Mouse (Mus musculus): ENCODE measurements around the gene H2al1e.
A peak's percentile ranks its signal among the peaks of the same experiment; 100 is the strongest.
"Not testable (repeated sequence)": the region's sequence is repeated elsewhere in the genome, so short reads cannot be mapped to it uniquely, and the experiment has no call there.

Gene H2al1e

DNA sequence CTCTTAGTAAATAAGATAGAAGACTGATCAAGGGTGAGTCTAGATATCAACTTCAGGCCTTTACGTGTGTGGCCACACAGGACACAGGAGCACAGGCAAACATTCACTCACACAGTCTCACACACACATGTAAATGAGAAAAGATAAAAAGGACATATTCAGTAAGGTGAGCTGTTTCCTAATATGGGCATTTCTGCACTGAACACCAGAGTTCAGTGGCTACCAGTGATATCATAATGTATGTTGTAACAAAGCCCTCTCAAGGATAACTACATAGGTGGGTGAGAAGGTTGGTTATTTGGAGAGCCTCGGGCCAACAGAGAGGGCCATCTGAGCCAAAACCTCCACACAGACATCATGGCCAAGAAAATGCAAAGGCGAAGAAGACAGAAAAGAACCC is at the start of gene H2al1e:
TSS of gene H2al1e (plus strand) at position 301 of the 400 bp plus-strand sequence.
- not testable (repeated sequence) for DNase-seq (ENCODE audit: low spot score)

DNA sequence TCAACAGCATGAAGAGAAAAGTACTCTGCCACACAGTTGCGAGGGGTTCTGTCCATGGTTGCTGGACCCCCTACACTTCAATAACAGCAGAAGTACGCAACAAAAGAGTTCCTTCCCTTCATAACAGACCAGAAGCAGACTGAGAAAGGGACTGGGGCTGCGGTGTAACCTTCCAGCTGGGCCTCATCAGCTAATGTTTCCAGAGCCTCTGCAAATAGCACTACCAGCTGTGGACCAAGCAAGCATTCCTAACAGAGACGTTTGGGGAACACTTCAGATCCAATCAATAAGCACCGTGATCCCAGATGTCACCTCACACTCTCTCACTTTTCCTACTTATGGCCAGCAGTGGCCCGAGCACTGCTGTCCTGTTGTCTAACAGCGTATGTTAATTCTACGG is 46.8 kb upstream of the H2al1e start:
- DNase-seq (ENCODE audit: low spot score) = no peak

DNA sequence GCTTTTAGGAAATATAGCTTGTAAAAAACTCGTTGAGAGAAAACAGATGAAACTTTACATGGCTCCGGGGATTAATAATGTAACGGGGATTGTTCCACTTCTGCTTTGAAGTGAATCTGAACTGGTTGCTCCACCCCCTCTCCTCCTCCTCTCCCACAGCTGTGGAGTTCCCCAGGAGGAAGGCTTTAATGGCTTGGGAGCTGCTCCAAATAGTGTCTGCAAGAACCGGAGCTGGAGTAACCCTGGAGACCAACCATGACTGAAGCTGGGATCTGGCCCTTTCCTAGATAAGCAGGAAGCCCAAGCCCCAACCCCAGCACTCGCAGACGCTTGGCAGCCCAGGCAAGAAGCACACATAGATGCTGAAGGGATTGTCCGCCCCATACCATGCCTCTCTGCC is 43.9 kb upstream of the H2al1e start:
- DNase-seq (ENCODE audit: low spot score) = peak; percentile 10

DNA sequence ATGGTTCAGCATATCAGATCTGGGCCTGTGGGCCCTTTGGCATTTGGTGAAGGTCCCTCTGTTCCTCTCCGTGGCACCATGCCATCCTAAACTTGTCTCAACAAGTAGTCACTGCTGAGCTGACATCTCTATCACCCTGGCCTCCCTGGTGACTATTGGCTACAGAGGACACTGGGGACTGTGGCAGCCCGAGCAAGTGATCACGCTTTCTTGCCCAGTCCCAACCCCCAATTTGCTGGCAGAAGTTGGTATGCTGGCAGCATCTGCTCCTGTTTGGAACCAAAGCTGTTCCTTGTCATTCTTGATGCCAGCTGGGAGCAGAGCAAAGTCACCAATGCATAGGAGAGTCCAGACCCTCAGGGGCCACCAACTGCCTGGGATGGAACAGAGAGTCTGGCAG is 42.7 kb upstream of the H2al1e start:
- no peak for DNase-seq (ENCODE audit: low spot score)

DNA sequence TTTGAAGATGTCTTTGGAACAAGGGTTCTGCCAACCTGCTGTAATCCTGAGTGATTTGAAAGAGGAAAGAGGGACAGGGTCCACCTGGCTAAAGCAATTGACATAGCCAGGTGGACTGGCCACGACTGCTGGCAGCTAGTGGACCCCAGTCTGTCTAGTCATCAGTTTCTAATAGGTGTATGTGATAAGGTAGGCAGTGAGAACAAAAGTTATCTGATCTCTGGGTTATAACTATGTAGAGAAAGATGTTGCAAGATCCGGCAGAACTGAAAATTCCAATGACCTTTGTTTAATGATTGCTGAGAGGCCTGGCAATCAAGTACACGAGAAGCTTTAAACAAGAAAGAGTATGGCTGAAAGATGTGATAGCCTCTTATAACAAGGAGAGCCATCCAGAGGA is 38.5 kb upstream of the H2al1e start:
- DNase-seq (ENCODE audit: low spot score) = no peak

DNA sequence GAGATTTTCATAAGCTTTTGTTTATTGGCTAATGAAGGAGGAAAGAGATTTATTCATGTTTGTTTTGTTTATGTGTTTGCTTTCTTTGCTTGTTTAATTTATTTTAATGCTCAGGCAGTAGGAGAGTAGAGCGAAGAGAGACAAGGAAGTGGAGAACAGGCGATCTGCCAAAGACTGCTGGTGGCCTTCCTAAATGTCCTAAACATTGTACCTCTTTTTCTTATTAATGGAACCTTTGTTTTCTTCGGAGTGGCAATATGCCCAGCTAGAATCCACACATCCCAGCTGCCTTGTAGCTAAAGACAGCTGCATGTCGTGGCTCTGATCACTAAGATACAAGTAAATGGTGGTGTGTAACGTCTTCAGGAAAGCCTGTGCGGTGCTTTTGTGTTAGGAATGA is 34.7 kb upstream of the H2al1e start:
- DNase-seq (ENCODE audit: low spot score) = no peak

DNA sequence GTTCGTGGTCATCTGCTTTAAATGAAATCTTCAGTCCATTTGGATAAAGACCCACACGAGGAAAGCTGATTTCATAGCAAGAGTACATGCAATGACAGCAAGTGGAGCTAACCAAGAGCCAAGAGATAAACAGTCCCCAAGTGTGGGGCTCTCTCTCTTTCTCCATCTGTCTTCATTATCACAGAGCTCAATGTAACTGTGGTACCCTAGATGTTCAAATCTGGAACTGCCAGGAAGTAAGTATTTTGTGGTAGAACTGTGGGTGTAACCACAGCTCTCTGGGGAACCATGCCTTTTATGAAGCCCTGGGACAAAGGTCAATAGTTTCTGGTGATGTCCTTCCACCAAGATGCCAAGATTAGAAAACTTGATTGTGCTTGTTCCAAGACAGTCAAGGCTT is 31.0 kb upstream of the H2al1e start:
- no peak for DNase-seq (ENCODE audit: low spot score)

DNA sequence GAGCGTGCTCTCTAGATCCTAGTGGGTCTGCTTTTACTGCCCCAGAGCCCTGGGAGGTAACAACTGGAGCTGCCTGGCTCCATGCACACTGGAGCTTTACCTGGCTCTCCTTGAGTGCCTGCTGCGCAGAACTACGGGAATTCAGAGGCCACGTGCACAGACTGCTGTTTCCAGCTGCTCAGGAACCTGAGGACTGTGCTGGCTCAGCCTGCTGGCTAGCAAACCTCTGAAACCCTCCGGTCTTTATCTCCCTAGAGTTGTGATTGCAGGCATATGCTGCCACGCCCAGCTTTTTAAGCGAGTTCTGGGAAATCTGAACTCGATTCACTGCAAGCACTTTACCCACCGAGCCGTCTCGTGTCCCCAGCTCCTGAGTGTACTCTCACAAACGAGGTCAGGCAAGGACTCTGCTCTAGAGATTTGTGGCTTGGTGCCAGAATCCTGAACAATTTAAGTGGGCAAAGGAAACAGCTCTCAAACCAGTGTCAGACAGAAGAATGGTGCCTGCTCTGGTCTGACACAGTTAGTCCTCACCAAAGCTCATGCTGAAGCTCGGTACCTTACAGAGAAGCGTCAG is 23.3 kb upstream of the H2al1e start:
- DNase-seq (ENCODE audit: low spot score) = no peak

DNA sequence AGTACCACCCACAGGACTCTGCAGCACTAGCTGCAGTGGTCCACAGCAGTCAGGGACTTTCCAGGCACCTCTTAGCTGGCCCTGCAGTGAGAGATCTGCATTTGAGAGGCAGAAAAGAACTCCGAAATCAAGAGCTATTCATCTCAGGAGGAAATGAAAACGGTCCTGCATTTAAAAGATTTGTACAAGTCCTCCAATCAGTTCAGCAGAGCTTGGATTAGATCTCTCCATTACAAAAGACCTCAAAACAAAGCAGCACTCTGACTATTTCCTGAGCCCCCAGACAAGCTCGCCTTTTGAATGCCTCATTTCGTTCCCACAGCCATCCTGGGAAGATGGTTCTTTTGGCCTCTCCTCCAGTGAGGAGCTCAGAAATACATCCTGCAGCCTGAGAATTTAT is 22.5 kb upstream of the H2al1e start:
- DNase-seq (ENCODE audit: low spot score) = no peak

DNA sequence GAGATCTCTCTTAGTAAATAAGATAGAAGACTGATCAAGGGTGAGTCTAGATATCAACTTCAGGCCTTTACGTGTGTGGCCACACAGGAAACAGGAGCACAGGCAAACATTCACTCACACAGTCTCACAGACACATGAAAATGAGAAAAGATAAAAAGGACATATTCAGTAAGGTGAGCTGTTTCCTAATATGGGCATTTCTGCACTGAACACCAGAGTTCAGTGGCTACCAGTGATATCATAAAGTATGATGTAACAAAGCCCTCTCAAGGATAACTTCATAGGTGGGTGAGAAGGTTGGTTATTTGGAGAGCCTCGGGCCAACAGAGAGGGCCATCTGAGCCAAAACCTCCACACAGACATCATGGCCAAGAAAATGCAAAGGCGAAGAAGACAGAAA is 12.8 kb upstream of the H2al1e start, which contains the start of gene H2al1a:
TSS of gene H2al1a (plus strand) at position 301 of the 400 bp plus-strand sequence.
- DNase-seq (ENCODE audit: low spot score) = not testable (repeated sequence)

DNA sequence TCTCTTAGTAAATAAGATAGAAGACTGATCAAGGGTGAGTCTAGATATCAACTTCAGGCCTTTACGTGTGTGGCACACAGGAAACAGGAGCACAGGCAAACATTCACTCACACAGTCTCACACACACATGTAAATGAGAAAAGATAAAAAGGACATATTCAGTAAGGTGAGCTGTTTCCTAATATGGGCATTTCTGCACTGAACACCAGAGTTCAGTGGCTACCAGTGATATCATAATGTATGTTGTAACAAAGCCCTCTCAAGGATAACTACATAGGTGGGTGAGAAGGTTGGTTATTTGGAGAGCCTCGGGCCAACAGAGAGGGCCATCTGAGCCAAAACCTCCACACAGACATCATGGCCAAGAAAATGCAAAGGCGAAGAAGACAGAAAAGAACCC is 9.6 kb upstream of the H2al1e start, which contains the start of gene H2al1b:
TSS of gene H2al1b (plus strand) at position 301 of the 400 bp plus-strand sequence.
- DNase-seq (ENCODE audit: low spot score) = not testable (repeated sequence)

DNA sequence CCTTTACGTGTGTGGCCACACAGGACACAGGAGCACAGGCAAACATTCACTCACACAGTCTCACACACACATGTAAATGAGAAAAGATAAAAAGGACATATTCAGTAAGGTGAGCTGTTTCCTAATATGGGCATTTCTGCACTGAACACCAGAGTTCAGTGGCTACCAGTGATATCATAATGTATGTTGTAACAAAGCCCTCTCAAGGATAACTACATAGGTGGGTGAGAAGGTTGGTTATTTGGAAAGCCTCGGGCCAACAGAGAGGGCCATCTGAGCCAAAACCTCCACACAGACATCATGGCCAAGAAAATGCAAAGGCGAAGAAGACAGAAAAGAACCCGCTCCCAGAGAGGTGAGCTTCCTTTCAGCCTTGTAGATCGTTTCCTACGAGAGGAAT is 6.4 kb upstream of the H2al1e start, which contains the start of gene H2al1c:
TSS of gene H2al1c (plus strand) at position 301 of the 400 bp plus-strand sequence.
- not testable (repeated sequence) for DNase-seq (ENCODE audit: low spot score)

DNA sequence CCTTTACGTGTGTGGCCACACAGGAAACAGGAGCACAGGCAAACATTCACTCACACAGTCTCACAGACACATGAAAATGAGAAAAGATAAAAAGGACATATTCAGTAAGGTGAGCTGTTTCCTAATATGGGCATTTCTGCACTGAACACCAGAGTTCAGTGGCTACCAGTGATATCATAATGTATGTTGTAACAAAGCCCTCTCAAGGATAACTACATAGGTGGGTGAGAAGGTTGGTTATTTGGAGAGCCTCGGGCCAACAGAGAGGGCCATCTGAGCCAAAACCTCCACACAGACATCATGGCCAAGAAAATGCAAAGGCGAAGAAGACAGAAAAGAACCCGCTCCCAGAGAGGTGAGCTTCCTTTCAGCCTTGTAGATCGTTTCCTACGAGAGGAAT is 3.2 kb upstream of the H2al1e start, which contains the start of gene H2al1d:
TSS of gene H2al1d (plus strand) at position 301 of the 400 bp plus-strand sequence.
- not testable (repeated sequence) for DNase-seq (ENCODE audit: low spot score)

DNA sequence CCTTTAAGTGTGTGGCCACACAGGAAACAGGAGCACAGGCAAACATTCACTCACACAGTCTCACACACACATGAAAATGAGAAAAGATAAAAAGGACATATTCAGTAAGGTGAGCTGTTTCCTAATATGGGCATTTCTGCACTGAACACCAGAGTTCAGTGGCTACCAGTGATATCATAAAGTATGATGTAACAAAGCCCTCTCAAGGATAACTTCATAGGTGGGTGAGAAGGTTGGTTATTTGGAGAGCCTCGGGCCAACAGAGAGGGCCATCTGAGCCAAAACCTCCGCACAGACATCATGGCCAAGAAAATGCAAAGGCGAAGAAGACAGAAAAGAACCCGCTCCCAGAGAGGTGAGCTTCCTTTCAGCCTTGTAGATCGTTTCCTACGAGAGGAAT is 3.1 kb downstream of the H2al1e start, which contains the start of gene H2al1f:
TSS of gene H2al1f (plus strand) at position 301 of the 400 bp plus-strand sequence.
- not testable (repeated sequence) for DNase-seq (ENCODE audit: low spot score)

DNA sequence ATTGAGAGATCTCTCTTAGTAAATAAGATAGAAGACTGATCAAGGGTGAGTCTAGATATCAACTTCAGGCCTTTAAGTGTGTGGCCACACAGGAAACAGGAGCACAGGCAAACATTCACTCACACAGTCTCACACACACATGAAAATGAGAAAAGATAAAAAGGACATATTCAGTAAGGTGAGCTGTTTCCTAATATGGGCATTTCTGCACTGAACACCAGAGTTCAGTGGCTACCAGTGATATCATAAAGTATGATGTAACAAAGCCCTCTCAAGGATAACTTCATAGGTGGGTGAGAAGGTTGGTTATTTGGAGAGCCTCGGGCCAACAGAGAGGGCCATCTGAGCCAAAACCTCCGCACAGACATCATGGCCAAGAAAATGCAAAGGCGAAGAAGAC is 6.2 kb downstream of the H2al1e start, which contains the start of gene H2al1g:
TSS of gene H2al1g (plus strand) at position 301 of the 400 bp plus-strand sequence.
- not testable (repeated sequence) for DNase-seq (ENCODE audit: low spot score)

DNA sequence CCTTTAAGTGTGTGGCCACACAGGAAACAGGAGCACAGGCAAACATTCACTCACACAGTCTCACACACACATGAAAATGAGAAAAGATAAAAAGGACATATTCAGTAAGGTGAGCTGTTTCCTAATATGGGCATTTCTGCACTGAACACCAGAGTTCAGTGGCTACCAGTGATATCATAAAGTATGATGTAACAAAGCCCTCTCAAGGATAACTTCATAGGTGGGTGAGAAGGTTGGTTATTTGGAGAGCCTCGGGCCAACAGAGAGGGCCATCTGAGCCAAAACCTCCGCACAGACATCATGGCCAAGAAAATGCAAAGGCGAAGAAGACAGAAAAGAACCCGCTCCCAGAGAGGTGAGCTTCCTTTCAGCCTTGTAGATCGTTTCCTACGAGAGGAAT is 9.5 kb downstream of the H2al1e start, which contains the start of gene H2al1h:
TSS of gene H2al1h (plus strand) at position 301 of the 400 bp plus-strand sequence.
- DNase-seq (ENCODE audit: low spot score) = not testable (repeated sequence)

DNA sequence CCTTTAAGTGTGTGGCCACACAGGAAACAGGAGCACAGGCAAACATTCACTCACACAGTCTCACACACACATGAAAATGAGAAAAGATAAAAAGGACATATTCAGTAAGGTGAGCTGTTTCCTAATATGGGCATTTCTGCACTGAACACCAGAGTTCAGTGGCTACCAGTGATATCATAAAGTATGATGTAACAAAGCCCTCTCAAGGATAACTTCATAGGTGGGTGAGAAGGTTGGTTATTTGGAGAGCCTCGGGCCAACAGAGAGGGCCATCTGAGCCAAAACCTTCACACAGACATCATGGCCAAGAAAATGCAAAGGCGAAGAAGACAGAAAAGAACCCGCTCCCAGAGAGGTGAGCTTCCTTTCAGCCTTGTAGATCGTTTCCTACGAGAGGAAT is 12.6 kb downstream of the H2al1e start, which contains the start of gene H2al1i:
TSS of gene H2al1i (plus strand) at position 301 of the 400 bp plus-strand sequence.
- not testable (repeated sequence) for DNase-seq (ENCODE audit: low spot score)

DNA sequence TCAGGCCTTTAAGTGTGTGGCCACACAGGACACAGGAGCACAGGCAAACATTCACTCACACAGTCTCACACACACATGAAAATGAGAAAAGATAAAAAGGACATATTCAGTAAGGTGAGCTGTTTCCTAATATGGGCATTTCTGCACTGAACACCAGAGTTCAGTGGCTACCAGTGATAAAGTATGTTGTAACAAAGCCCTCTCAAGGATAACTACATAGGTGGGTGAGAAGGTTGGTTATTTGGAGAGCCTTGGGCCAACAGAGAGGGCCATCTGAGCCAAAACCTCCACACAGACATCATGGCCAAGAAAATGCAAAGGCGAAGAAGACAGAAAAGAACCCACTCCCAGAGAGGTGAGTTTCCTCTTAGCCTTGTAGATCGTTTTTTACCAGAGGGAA is 15.8 kb downstream of the H2al1e start, which contains the start of gene H2al1j:
TSS of gene H2al1j (plus strand) at position 301 of the 400 bp plus-strand sequence.
- DNase-seq (ENCODE audit: low spot score) = not testable (repeated sequence)

DNA sequence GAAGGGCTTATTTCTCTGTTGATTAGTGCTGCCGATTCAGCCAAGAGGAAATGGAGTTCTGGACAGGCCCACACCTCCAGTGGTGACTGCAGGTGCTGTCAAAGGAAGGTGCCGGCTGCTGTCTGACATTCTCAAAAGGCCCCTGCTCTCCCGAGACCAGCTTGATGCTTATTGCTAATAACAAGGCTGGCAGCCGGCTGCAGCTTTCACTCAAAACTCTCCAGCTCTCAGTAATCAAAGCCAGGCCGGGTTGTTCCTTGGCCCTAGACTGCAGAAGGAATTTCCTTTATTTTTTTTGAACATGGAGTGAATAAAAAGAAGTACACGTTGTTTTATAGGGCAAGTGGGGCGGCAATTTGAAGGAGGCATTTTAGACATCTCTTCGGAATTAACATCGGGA is 34.0 kb downstream of the H2al1e start:
- DNase-seq (ENCODE audit: low spot score) = no peak

DNA sequence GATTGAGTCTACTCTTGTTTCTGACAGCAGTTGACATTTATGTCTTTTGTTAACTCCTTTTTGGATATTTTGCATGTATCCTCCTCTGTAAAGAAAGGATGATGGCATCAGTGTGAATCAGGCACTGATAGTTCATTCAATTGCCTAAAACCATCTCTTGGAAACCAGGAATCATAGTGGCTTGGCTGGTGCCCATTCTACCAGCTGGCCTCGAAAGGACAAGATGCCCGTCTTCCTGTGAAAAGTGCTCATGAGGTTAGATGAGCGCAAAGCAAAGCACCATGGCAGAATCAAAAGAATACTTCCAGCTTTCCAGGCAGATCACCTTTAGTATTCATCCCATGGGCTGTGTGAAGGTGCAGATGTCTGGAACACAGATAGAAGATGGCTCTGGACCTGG is 35.0 kb downstream of the H2al1e start:
- no peak for DNase-seq (ENCODE audit: low spot score)

DNA sequence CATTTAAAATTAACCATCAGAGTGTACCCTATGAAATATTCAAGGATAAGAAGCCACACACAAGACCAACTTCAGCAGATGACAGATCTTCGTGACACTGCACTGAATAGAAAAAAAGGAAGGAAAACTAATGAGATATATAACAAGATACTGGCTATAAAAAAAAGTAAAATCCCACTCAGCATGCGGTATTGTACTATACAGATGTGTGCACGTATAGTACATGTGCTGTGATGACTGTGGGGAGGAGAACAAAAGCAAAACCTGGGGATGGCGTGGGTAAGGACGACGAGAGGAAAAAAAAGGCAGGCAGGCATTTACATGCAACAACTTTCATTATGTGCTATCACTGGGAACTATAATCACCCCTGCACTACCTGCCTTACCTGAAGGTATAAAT is 49.1 kb downstream of the H2al1e start:
- DNase-seq (ENCODE audit: low spot score) = no peak

DNA sequence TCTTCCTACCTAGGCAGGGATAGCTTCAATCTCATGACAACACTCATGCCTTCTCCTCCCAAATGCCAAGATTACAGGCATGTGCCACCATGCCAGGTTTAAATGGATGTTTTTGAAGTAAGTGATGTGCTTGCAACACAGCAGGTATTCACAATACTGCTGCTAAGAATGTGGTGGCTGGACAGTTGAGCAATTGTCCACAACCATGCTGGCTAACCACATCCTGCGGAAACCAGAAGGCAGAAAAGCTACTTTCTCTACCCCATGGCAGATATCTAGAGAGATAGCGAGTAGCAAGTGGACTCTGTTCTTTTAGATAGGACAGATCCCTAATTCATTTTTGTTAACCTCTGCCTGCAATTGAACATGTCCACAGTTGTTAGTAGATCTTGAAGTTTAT is 49.5 kb downstream of the H2al1e start:
- DNase-seq (ENCODE audit: low spot score) = no peak

Measured in ovary, adult 18-20 months (tissue).